Mouse (Mus musculus) testis, adult 2 months (tissue): ENCODE measurements around the gene Cxcl10.

Experiments
- CTCF ChIP-seq: fragments of 200-500 bp; IDR thresholded peaks from 2 replicates; pipeline ENCODE4 v1.5.1; 2012; ENCODE audit warnings: low read depth, mild to moderate bottlenecking, inconsistent platforms, low read length, moderate library complexity; ENCODE audit not compliant: control insufficient read depth, insufficient read depth, insufficient replicate concordance
- POLR2A ChIP-seq: fragments of 200-500 bp; IDR thresholded peaks from 2 replicates; pipeline ENCODE4 v1.6.1; 2012; ENCODE audit warnings: low read depth, mild to moderate bottlenecking, inconsistent platforms, low read length, moderate library complexity; ENCODE audit not compliant: control insufficient read depth

DNA sequence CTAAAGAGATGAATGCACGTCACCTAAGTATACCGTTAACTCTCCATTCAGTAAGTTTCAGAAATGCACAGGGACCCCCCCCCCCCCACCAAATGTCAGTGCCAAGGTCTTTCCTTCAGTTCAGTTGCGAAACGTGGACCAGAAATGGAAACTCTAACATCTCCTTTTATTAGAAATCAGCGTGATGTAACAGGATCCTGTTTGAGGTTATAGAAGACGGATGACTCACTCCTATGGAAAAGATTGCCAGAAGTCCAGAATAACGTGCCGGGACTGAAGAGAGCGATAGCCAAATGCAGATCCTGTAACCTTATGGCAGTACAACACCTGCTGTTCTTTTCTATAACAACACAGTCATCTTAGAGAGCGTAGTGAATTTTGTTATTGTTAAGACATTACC is 19.7 kb upstream of the Cxcl10 start:
- TF ChIP-seq CTCF, result no peak
- no peak for TF ChIP-seq POLR2A
